Mouse (Mus musculus) forebrain, embryonic 12.5 days (tissue): ENCODE data around the gene Hhex. TPM values are rescaled to one million over a fixed set of nuclear protein-coding genes. Genes with fewer than 3 reads are reported as not detected.

ENCODE experiments used
- ATAC-seq: fragments of 200-750 bp; cut with Nextera tagmentation; 2 replicates; pipeline ENCODE4 v1.8.0; 2017; ENCODE audit warnings: moderate TSS enrichment; ENCODE audit not compliant: low FRiP score
- H3K27ac ChIP-seq: fragments of 300-500 bp; sonication (generic); 2 replicates; pipeline ENCODE4 v1.5.1; 2016; ENCODE audit warnings: mild to moderate bottlenecking
- H3K27me3 ChIP-seq: fragments of 300-500 bp; sonication (generic); 2 replicates; pipeline ENCODE4 v1.6.1; 2016; ENCODE audit warnings: mild to moderate bottlenecking
- H3K36me3 ChIP-seq: fragments of 300-500 bp; sonication (generic); replicated peaks from 2 replicates; pipeline ENCODE4 v1.6.1; 2016; ENCODE audit warnings: mild to moderate bottlenecking
- H3K4me1 ChIP-seq: fragments of 300-500 bp; sonication (generic); 2 replicates; pipeline ENCODE4 v1.6.1; 2016
- H3K4me2 ChIP-seq: fragments of 300-500 bp; sonication (generic); 2 replicates; pipeline ENCODE4 v1.6.1; 2016; ENCODE audit warnings: mild to moderate bottlenecking, moderate library complexity
- H3K4me3 ChIP-seq: fragments of 300-500 bp; sonication (generic); replicated peaks from 2 replicates; pipeline ENCODE4 v1.5.1; 2016; ENCODE audit warnings: mild to moderate bottlenecking
- H3K9ac ChIP-seq: fragments of 300-500 bp; sonication (generic); 2 replicates; pipeline ENCODE4 v1.6.1; 2016; ENCODE audit warnings: mild to moderate bottlenecking
- H3K9me3 ChIP-seq: fragments of 300-500 bp; sonication (generic); 2 replicates; pipeline ENCODE4 v1.6.1; 2016
- whole genome bisulfite sequencing: fragments of 180-500 bp; shearing (Covaris S2); methylation state at CpG from one replicate; pipeline ENCODE4 v1.1.7; 2016; 5-methylcytosine and 5-hydroxymethylcytosine counted together
- polyA plus RNA-seq: library from polyadenylated mRNA; unstranded; fragments of >200 nt; fragmentation: Nextera tagmentation; extraction: Ambion mirVana; gene quantifications from 2 replicates; pipeline ENCODE4 v1.2.1, GENCODE M21; 2016

Gene Hhex
- polyA plus RNA-seq, 1 experiment from 2014 or later, result 4.8 TPM

DNA sequence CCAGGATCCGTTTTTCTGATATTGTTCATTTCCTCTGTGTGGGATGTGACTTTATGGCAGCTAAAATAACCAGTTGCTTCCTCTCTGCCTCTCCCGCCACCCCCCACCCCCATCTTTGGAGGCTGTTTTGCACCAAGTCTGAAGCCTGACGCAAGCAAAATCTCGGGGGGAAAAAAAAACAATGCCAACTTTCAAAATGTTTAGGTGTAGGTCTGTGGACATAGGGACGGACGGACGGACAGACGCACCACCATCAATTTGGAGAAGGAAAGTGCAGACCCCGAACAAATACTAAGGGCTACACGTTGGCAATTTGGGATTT lies 1.2 kb downstream of the Hhex start:
- WGBS, result 5% methylated on average over 10 of the region's 10 CpGs

DNA sequence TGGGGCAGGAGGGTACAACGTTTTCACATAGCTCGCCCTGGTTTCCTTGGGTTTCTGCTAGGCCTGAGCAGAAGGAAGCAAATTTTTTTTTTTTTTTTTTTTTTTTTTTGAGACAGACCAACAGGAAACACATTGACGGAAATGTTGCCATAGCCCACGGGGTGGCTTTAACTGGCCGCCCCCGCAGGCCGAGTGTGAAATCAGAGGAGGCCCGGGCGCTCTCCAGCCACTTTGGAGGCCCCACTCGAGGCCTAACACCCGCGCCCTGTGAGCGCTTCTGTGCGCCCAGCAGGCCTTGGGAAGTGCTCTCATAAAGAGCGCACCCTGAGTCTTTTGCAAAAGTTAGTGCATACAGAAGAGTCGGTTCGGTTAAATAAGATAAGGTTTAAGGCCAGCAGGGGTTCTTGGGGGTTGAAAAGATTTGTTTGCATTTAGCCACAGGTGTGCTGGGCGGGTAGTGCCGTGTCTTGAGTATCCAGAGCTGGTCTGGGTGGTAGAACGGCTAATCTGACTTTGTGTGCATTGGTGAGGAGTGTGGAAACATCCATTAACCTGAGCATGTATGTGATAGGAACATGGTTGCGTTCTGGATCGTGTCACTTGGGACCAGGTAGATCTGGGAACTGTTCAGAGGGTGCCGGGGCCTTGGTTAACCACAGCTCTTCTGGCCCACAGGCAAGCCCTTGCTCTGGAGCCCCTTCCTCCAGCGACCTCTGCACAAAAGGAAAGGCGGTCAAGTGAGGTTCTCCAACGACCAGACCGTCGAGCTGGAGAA lies 2.1 kb downstream of the Hhex start:
- Histone ChIP-seq H3K27ac (no peak overlapping the region), H3K9ac (no peak overlapping the region), H3K4me3 (no peak overlapping the region), H3K36me3 (no peaks in the 10 kb centered on the region), H3K27me3 (peaks cover 89% of the 10 kb centered on the region), H3K9me3 (no peaks in the 10 kb centered on the region), H3K4me1 (peaks cover 18% of the 10 kb centered on the region), H3K4me2 (no peak overlapping the region)
- 2% methylated on average over 28 of the region's 28 CpGs for WGBS
- no peak for ATAC-seq

More for the DNA sequence above, 1.2 kb downstream of the Hhex start:
- no peak overlapping the region for H3K27ac ChIP-seq
- H3K9ac ChIP-seq, result no peak overlapping the region
- peaks cover 18% of the 10 kb centered on the region for H3K4me1 ChIP-seq
- no peaks in the 10 kb centered on the region for H3K36me3 ChIP-seq
- H3K27me3 ChIP-seq, result peaks cover 88% of the 10 kb centered on the region
- H3K4me3 ChIP-seq, result no peak overlapping the region
- no peak overlapping the region for H3K4me2 ChIP-seq
- ATAC-seq, result no peak
- H3K9me3 ChIP-seq, result no peaks in the 10 kb centered on the region

DNA sequence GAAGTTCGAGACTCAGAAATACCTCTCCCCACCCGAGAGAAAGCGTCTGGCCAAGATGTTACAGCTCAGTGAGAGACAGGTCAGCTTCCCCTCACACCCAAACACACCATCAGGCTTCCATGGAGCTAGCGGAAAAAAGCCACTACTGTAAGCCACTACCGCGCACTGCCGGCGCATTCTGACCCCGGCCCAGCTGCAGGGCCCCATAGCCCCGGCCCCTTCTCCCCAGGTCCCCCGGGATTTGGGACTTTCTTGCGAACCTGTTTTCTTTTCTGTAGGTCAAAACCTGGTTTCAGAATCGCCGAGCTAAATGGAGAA lies 2.6 kb downstream of the Hhex start:
- H3K4me3 ChIP-seq, result no peak overlapping the region

DNA sequence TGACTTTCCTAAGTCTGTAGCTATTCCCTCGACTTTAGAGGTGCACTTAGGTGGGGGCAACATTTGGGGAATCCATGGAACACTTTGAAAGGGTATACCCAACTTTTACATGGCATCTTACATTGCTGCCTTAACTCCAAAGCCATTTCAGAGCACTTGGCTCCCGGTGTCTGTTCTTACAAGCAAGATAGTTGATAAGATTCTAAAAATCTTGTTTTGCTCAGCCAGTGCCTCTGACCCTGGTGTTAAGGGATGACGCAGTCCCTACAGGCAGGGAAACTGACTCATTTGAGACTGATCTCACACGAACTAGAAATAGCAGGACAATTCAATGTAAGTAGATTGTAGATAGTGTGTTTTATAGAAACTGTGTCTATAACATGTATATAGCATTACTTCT lies 5.6 kb downstream of the Hhex start:
- H3K27me3 ChIP-seq, result peaks cover 57% of the 10 kb centered on the region
- no peak overlapping the region for H3K27ac ChIP-seq
- 81% methylated on average over 4 of the region's 4 CpGs for WGBS
- no peak overlapping the region for H3K4me3 ChIP-seq
- peaks cover 3% of the 10 kb centered on the region for H3K4me1 ChIP-seq
- H3K4me2 ChIP-seq, result no peak overlapping the region
- no peaks in the 10 kb centered on the region for H3K36me3 ChIP-seq
- H3K9me3 ChIP-seq, result no peaks in the 10 kb centered on the region
- no peak overlapping the region for H3K9ac ChIP-seq
- ATAC-seq, result no peak

More for the DNA sequence above, 2.6 kb downstream of the Hhex start:
- no peaks in the 10 kb centered on the region for H3K36me3 ChIP-seq
- peaks cover 86% of the 10 kb centered on the region for H3K27me3 ChIP-seq
- no peak overlapping the region for H3K27ac ChIP-seq
- H3K4me1 ChIP-seq, result peaks cover 18% of the 10 kb centered on the region
- ATAC-seq, result no peak
- no peak overlapping the region for H3K9ac ChIP-seq
- no peak overlapping the region for H3K4me2 ChIP-seq
- 3% methylated on average over 14 of the region's 14 CpGs for WGBS
- H3K9me3 ChIP-seq, result no peaks in the 10 kb centered on the region

DNA sequence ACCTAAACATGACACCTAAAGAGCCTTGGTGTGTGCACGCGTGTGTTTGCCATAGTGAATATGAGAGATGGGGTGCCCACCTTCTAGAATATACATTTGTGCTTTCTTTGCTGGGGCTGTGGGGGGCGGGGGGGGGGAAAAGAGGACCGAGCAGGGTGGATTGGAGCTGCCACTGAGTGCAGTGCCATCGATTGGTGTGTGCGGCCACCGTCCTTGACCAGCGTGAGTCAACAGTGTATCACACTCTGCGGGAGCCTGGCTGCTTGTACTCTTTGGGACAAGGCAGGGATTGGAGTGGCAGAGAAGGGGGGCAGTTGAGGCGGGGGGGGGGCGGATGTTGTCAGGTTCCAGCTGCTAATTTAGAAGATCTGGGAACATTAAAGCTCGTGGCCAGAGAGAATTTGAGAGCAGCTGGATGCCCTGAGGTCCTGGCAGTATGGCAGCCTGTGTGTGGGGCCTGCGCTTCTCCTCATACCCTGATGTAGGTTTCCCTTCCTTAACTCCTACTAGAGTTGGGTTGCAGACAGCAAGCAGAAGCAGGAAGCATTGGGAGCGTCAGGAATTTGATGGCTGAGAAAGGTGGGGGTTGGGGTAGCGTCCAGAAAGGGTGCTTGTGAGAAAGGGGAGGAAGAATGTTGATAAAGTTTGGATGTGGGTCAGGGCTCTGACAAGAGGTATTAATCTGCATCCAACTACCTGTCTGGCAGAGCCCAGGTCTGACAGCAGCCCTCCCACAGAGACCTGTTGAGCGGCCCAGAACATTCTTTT lies 6.3 kb downstream of the Hhex start:
- H3K9ac ChIP-seq, result no peak overlapping the region
- peaks cover 49% of the 10 kb centered on the region for H3K27me3 ChIP-seq
- H3K4me3 ChIP-seq, result no peak overlapping the region
- 70% methylated on average over 16 of the region's 16 CpGs for WGBS
- H3K9me3 ChIP-seq, result no peaks in the 10 kb centered on the region
- no peaks in the 10 kb centered on the region for H3K4me1 ChIP-seq
- ATAC-seq, result no peak
- H3K36me3 ChIP-seq, result no peaks in the 10 kb centered on the region
- H3K4me2 ChIP-seq, result no peak overlapping the region
- H3K27ac ChIP-seq, result no peak overlapping the region

GRCm38 (mm10) chr19:37442524-37443286 lies 8.1 kb downstream of the Hhex start:
- Histone ChIP-seq H3K9ac (no peak overlapping the region), H3K4me2 (no peak overlapping the region), H3K27ac (no peak overlapping the region), H3K4me1 (no peaks in the 10 kb centered on the region), H3K27me3 (peaks cover 31% of the 10 kb centered on the region), H3K4me3 (no peak overlapping the region), H3K36me3 (no peaks in the 10 kb centered on the region), H3K9me3 (no peaks in the 10 kb centered on the region)
- WGBS, result 85% methylated on average over 10 of the region's 10 CpGs
- ATAC-seq, result no peak

GRCm38 (mm10) chr19:37443631-37444140 lies 9.1 kb downstream of the Hhex start:
- no peaks in the 10 kb centered on the region for H3K9me3 ChIP-seq
- ATAC-seq, result no peak
- H3K36me3 ChIP-seq, result no peaks in the 10 kb centered on the region
- H3K4me1 ChIP-seq, result no peaks in the 10 kb centered on the region
- 80% methylated on average over 4 of the region's 4 CpGs for WGBS
- H3K27me3 ChIP-seq, result peaks cover 27% of the 10 kb centered on the region
- H3K4me2 ChIP-seq, result no peak overlapping the region
- H3K27ac ChIP-seq, result no peak overlapping the region
- H3K4me3 ChIP-seq, result no peak overlapping the region
- no peak overlapping the region for H3K9ac ChIP-seq

DNA sequence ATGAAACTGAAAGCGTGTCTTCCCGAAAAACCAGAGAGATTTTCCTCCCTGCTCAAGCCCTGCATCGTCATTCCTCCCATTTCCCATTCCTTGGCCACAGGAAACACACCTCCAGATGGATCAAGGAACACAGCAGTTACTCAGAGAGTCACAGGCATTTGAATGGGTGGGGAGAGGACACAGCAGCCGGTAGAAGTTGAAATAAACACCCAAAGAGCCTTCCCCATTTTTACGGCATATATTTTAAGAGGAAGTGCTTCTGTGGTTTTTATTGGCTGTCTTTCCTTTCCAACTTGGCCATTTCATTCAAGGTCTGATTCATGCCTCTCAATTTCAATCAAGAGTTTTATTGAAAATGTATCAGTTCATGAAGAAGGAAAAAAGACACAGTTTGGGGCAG lies 13.6 kb downstream of the Hhex start:
- Histone ChIP-seq H3K9ac (no peak overlapping the region), H3K36me3 (no peaks in the 10 kb centered on the region), H3K27ac (no peak overlapping the region), H3K4me1 (no peaks in the 10 kb centered on the region), H3K4me3 (no peak overlapping the region), H3K4me2 (no peak overlapping the region), H3K9me3 (no peaks in the 10 kb centered on the region), H3K27me3 (no peaks in the 10 kb centered on the region)
- ATAC-seq, result no peak
- WGBS, result 80% methylated on average over 5 of the region's 5 CpGs

- H3K9me3 ChIP-seq, result no peaks in the 10 kb centered on the region
- no peak overlapping the region for H3K4me3 ChIP-seq
- no peak for ATAC-seq
- H3K27me3 ChIP-seq, result no peaks in the 10 kb centered on the region
- no peaks in the 10 kb centered on the region for H3K4me1 ChIP-seq
- H3K4me2 ChIP-seq, result no peak overlapping the region
- H3K27ac ChIP-seq, result no peak overlapping the region
- 91% methylated on average over 3 of the region's 3 CpGs for WGBS
- H3K9ac ChIP-seq, result no peak overlapping the region
- no peaks in the 10 kb centered on the region for H3K36me3 ChIP-seq
These were observed 14.6 kb downstream of the Hhex start for GRCm38 (mm10) chr19:37449246-37449645.

DNA sequence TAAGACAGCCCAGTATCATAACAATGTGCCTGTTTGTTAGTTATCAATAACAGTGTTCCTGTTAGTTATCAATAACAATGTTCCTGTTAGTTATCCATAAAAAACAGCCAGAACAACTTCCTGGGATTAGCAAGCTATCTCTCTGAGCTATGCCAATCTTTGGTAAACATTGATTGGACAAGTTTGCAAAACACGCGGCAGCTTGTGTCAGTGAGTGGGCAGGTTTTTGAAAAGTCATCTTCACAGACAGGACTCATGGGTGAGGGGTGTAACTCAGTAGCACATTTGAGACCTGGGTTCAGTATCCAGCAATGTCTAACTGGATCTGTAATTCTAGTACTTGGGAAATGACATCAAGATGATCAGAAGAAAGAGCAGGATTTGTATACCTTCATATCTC lies 20.9 kb downstream of the Hhex start:
- no peak for ATAC-seq
- Histone ChIP-seq H3K27ac (no peak overlapping the region), H3K4me1 (no peaks in the 10 kb centered on the region), H3K27me3 (no peaks in the 10 kb centered on the region), H3K36me3 (no peaks in the 10 kb centered on the region), H3K9me3 (0 out of 2 replicates have a peak, but pooled peaks cover 2% of the 10 kb centered on the region), H3K4me2 (no peak overlapping the region), H3K9ac (no peak overlapping the region), H3K4me3 (no peak overlapping the region)
- 93% methylated on average over 2 of the region's 2 CpGs for WGBS

GRCm38 (mm10) chr19:37455961-37456360 lies 21.4 kb downstream of the Hhex start:
- no peak overlapping the region for H3K4me2 ChIP-seq
- H3K27me3 ChIP-seq, result no peaks in the 10 kb centered on the region
- no peak overlapping the region for H3K9ac ChIP-seq
- H3K36me3 ChIP-seq, result no peaks in the 10 kb centered on the region
- no peak for ATAC-seq
- 97% methylated on average over 1 of the region's 1 CpGs for WGBS
- H3K4me1 ChIP-seq, result no peaks in the 10 kb centered on the region
- H3K27ac ChIP-seq, result no peak overlapping the region
- peaks cover 5% of the 10 kb centered on the region; the same call in 1 of the 2 replicates for H3K9me3 ChIP-seq
- H3K4me3 ChIP-seq, result no peak overlapping the region

GRCm38 (mm10) chr19:37458013-37458412 lies 23.4 kb downstream of the Hhex start:
- Histone ChIP-seq H3K27ac (no peak overlapping the region), H3K27me3 (no peaks in the 10 kb centered on the region), H3K4me1 (no peaks in the 10 kb centered on the region), H3K36me3 (no peaks in the 10 kb centered on the region), H3K4me3 (no peak overlapping the region), H3K9me3 (peaks cover 6% of the 10 kb centered on the region; the same call in 1 of the 2 replicates), H3K4me2 (no peak overlapping the region), H3K9ac (no peak overlapping the region)
- WGBS, result 85% methylated on average over 6 of the region's 6 CpGs
- ATAC-seq, result no peak
